Mouse (Mus musculus): ENCODE measurements at regions not wholly inside any gene's neighbourhood (a gene's known extent, or its start where the extent isn't known, plus 50 kb on each side); places are given as distances from the start of the nearest gene placed in this dataset.

GRCm38 (mm10) chr8:51032386-51032785 is 2188.6 kb upstream of the Tenm3 start:
- no peak for DNase-seq

- no peak for DNase-seq
These were observed 2166.8 kb upstream of the Tenm3 start for GRCm38 (mm10) chr8:51010508-51010907.

- no peak for DNase-seq
These were observed 2123.6 kb upstream of the Tenm3 start for GRCm38 (mm10) chr8:50967386-50967785.

GRCm38 (mm10) chr8:50917540-50917939 is 2073.8 kb upstream of the Tenm3 start:
- DNase-seq = no peak

GRCm38 (mm10) chr8:50916733-50917113 is 2073.0 kb upstream of the Tenm3 start:
- no peak for DNase-seq

GRCm38 (mm10) chr8:50915876-50916732 is 2072.4 kb upstream of the Tenm3 start:
- peak; percentile 22 for DNase-seq

- peak; percentile 6 for DNase-seq
These were observed 2071.6 kb upstream of the Tenm3 start for GRCm38 (mm10) chr8:50915259-50915875.

GRCm38 (mm10) chr8:50914615-50915014 is 2070.9 kb upstream of the Tenm3 start:
- DNase-seq = no peak

- no peak for DNase-seq
These were observed 2034.4 kb upstream of the Tenm3 start for GRCm38 (mm10) chr8:50878198-50878597.
